Mouse (Mus musculus) heart, adult 18-20 months (tissue): ENCODE data around the gene Fcho2. TPM values are rescaled to one million over a fixed set of nuclear protein-coding genes. Genes with fewer than 3 reads are reported as not detected.

Source experiments
- DNase-seq, 2 experiments: peaks; one replicate each; pipeline ENCODE4 v3.0.0; 2021 to 2022; ENCODE audit warnings: mixed read lengths in 1 of 2
- total RNA-seq, 2 experiments: library from RNA; stranded (reverse); gene quantifications; 2 replicates each; pipeline ENCODE4 v1.2.3; 2021

Gene Fcho2
- total RNA-seq, 2 experiments from 2014 or later: 27.7 to 38.3 TPM

GRCm38 (mm10) chr13:98710655-98711054, 104.6 kb downstream of the Fcho2 start:
- no peak for DNase-seq

GRCm38 (mm10) chr13:98710236-98710635, 105.0 kb downstream of the Fcho2 start:
- peak in 1 of 2 experiments; percentile 44 for DNase-seq

GRCm38 (mm10) chr13:98705501-98705900, 109.7 kb downstream of the Fcho2 start:
- DNase-seq: no peak

- DNase-seq: no peak
Measured at GRCm38 (mm10) chr13:98703786-98704185, 111.5 kb downstream of the Fcho2 start.

DNA sequence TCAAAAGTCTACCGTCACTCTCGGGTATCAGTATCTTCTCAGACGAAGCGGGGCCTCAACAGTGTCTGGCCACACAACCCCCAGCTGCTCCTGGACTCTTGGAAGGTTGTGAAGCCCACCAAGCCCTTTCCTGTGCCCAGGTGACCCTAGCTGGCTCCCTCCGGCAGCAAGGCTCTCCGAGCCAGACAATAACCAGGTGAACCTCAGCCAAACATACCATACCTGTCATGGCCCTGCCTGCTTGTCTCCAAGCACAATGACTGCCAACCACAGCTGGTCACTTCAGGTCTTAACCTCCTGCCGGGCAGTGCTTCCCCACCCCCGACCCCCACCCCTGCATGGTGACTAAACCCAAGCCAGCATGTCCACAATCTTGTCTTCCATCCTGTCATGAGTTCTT, 112.9 kb downstream of the Fcho2 start:
- DNase-seq: no peak

- no peak for DNase-seq
Measured at GRCm38 (mm10) chr13:98701309-98701675, 114.0 kb downstream of the Fcho2 start.

- no peak for DNase-seq
Measured at GRCm38 (mm10) chr13:98700661-98701308, 114.5 kb downstream of the Fcho2 start.

GRCm38 (mm10) chr13:98699982-98700540, 115.2 kb downstream of the Fcho2 start:
- no peak for DNase-seq

- no peak for DNase-seq
Measured at GRCm38 (mm10) chr13:98699051-98699744, 116.1 kb downstream of the Fcho2 start.

DNA sequence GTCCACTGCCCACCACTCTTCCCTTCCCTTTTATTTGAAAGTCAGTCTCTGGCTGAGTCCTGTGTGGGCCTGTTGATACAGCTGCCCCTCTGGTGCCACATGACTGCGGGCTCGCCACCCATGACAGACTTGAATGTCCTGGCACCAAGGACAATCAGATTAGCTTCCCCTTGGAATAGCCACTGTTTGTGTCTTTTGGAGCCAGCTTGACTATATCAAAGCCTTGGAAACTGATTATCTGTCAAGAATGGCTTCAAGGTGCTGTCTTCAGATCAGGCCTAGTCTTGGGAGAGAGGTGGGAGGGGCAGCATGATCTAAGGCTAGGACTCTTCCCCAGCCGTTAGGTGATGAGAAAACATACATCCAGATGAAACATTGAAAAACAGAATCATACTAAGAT, 118.5 kb downstream of the Fcho2 start:
- DNase-seq: no peak

- peak; percentile 78 to 79 for DNase-seq
Measured at GRCm38 (mm10) chr13:98695546-98695945, 119.7 kb downstream of the Fcho2 start.

- peak; percentile 17 to 34 for DNase-seq
Measured at GRCm38 (mm10) chr13:98694773-98695314, 120.4 kb downstream of the Fcho2 start, which contains the start of gene Tmem171. Gene Tmem171 (minus strand): TSS chr13:98694834.

DNA sequence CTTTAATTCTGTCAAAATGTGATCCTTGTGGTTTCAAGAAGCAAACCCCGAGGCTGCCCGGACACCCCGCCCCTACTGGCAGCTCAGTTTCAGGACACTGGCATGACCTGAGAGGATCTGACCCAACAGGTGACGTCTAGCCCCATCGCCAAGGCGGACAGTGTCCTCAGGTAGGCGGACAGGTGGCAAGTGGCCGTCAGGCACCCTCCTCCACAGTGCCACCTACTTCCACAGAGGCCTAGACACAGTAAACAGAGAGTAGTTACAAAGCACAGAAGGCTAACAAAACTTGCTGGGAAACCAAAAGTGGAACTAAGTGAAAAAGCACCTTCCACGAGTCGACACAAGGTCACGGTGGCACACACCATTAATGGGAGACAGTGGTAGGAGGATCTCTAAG, 121.9 kb downstream of the Fcho2 start:
- DNase-seq: no peak

GRCm38 (mm10) chr13:98691956-98692515, 123.2 kb downstream of the Fcho2 start:
- DNase-seq: no peak

- DNase-seq: no peak
Measured at GRCm38 (mm10) chr13:98690886-98691285, 124.4 kb downstream of the Fcho2 start.

DNA sequence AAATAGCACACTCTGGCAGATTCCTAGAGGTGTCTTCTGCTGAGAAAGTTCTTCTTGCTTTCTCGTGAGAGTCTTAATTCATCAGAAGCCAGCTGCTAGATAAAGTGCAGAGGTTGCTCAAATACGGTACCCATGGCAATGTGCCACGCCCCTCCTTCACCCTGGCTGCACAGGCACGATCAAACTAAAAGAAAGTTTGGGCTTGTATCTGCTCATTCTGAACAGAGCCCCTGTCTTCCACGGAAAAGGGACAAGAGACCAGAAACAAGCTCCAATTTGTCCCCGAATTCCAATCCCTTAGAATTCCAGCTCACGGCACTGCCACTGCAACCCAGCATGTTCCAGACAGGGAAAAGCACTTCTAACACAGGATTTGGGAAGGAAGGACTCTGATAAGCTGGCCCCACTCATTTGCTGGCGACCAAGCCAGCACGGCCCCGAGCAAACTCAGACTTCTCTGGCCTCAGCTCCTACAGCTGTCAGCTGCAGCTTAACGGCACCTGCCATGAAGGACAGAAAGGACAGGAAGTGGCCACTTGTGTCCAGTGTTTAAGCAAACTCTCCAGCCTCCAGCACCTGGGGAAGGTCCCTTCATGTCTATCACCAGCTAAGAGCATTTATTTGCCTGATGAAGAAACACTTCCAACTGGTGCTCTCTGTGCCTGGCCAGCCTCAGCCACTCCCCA, 125.5 kb downstream of the Fcho2 start:
- peak; percentile 62 to 63 for DNase-seq

DNA sequence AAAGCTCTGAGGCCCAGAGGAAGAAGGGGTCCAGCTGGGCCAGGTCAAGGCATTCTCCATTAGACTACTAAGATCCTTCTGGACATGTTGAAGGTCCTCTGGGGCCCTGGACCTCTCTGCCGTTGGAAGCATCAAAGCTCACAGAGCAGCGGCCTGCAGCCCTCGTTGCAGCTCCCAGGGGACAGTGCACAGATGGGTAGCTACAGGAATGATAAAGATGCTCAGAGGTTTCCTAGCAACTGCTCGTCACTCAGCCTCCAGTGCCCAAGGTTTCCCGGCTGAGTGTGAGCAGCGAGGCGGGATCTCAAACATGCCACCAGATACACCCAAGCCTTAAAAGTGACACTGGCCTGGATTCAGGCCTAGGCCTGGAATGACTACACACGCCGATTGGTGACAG, 127.3 kb downstream of the Fcho2 start:
- DNase-seq: no peak

DNA sequence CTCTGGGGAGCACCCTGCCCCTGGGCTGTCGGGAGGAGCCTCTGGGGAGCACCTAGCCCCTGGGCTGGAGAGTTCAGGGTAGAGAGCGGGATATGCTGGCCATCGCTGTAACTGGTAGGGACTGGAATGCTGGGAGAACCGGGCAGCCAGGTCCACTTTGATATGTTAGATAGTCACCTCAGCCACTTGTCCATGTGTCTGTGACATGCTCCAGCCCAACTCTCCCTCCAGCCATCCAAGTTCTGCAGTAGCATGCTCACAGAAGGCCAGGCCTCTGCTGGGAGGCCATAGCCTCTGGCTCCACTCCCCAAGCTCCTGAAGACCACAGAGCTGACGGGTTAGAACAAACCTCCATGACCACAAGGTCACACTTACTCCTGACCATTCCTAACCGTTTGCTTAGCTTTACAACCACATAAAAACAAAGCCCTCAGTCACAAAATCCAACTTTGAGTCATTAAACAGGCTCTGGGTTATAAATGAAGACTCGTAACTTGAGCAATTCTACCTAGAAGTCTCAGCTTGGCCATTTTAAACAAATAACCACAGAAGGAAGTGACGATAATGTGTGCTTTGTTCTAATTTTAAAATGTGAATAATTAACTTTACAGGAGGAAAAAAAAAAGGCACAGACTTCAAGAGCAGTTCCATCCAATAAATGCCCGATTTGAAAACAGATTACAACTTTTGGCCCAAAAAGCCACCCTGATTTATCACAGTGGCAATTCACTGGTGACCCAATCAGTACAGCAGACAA, 130.9 kb downstream of the Fcho2 start:
- no peak for DNase-seq

GRCm38 (mm10) chr13:98683412-98683811, 131.8 kb downstream of the Fcho2 start:
- no peak for DNase-seq

DNA sequence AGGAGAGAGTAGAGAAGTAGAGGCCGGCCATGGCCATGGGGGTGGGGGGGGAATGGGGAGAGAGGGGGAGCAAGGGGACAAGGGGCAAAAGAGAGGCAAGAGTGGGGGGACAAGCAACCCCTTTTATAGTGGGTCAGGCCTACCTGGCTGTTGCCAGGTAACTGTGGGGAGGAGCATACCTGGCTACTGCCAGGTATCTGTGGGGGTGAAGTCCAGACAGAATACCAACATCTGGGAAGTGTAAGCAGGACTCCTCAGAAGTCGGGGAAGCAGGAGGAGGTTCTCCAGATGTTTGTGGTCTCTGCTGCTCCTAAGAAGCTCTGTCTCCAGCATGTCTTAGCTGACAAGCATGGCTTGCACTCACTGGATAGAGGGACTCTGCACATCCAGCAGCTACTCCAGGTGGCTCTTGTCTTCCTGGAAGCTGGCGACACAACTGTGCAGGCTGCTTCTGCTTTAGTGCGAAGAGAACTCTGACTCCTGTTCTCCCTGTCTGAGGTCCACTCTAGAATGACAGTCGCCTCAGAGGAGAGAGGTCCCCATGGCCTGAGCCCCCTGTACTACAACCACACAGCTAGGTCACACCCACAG, 134.7 kb downstream of the Fcho2 start:
- no peak for DNase-seq

DNA sequence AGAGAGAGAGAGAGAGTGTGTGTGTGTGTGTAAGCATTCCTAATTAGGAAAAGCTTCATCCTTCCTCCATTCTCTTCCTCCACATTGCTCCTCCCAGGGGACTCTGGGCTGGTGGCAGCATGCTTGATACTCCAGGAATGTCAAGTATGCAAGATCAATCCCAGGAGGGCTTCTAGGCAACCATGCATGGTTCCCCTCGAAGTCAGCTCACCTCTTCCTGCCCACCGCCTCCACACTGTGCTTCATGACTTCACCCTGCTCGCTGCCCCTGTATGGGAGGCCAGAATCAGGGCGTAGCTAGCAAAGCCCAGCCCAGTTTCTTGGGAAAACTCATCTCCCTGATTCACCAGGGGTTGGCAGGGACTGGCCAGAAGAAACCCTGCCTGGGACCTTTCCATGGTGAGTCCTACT, 135.6 kb downstream of the Fcho2 start:
- DNase-seq: no peak
